Mouse (Mus musculus): ENCODE results near the gene Rrn3. TPM values are rescaled to one million over a fixed set of nuclear protein-coding genes. Genes with fewer than 3 reads are reported as not detected.
A peak's percentile ranks its signal among the peaks of the same experiment; 100 is the strongest.
"Not testable (repeated sequence)": the region's sequence is repeated elsewhere in the genome, so short reads cannot be mapped to it uniquely, and the experiment has no call there.

The Rrn3 gene
- 56.0 and 59.2 TPM in 2 replicates for polyA plus RNA-seq (2015; fragmentation: Nextera tagmentation; extraction: Ambion mirVana)

DNA sequence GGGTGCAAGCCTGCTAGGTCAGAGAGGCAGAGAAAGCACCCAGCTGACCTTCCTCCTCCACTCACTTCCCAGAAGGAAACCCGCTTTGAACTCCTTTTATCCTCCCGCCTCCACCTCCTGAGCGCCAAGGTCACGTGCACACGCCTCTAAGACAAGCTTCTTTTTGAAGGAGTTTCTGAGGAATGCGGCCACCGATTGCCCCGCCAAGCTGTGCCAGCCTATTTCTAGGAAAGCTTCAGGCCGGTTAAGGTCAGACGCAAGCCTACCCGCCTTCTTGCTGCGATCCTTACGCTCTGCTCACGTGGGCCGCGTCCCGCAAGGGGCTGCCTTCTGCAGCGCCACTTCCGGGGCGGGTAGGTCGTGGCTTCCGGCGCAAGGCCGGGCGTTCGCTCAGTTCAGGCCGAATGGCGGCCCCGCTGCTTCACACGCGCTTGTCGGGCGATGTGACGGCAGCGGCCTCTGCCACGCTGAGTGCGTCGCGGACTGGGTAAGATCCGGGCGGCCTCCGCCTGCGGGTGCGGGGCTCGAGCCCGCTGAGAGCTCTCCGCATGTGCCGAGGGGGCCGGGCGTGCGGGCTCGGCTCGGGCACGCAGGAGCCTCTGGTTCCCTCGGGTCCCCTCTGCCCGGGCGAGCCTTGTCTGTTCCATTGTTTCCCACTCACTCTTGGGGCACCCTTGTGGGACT lies at the start of gene Rrn3:
Gene Rrn3, plus strand, starts transcription at position 356 of the 684 bp plus-strand sequence.
- ATAC-seq (ENCODE audit: insufficient number of reproducible peaks, low FRiP score, low TSS enrichment, low read depth): peak; percentile 94
- WGBS: under 1% methylated on average over 56 of the region's 57 CpGs
- Histone ChIP-seq H3K27ac (peak within 1 kb of the TSS; percentile 85), H3K4me1 (peaks cover 19% of the 10 kb centered on the region), H3K9ac (peak within 1 kb of the TSS; percentile 95), H3K4me3 (peak within 1 kb of the TSS; percentile 83), H3K4me2 (peak within 1 kb of the TSS; percentile 54), H3K27me3 (no peaks in the 10 kb centered on the region), H3K9me3 (no peaks in the 10 kb centered on the region), H3K36me3 (peaks cover 17% of the 10 kb centered on the region)

DNA sequence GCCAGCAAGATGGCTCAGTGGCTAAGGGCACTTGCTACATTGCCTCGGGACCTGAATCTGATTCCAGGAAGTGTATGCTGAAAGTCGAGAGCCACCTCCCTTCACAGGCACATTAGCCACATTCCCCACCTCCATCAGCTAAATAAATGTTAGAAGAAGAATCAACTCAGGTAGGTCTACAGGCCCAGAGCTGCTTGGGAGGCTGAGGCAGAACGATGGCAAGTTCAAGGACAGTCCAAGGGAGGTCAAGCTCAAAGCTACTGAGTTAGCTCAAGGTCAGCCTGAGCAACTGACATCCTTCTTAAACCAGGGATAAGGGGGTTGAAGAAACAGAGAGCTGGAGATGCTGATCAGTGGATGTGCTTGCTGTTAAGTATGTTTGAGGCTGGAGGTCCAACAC lies 47.7 kb upstream of the Rrn3 start:
- H3K36me3 ChIP-seq: no peaks in the 10 kb centered on the region
- ATAC-seq (ENCODE audit: insufficient number of reproducible peaks, low FRiP score, low TSS enrichment, low read depth): no peak
- H3K27me3 ChIP-seq: peaks cover 5% of the 10 kb centered on the region; the same call in 1 of the 2 replicates
- no peak overlapping the region for H3K4me2 ChIP-seq
- whole genome bisulfite sequencing: 67% methylated on average over 3 of the region's 3 CpGs
- no peak overlapping the region for H3K4me3 ChIP-seq
- no peaks in the 10 kb centered on the region for H3K9me3 ChIP-seq
- H3K27ac ChIP-seq: no peak overlapping the region
- peaks cover 5% of the 10 kb centered on the region; the same call in 1 of the 2 replicates for H3K4me1 ChIP-seq
- no peak overlapping the region for H3K9ac ChIP-seq

DNA sequence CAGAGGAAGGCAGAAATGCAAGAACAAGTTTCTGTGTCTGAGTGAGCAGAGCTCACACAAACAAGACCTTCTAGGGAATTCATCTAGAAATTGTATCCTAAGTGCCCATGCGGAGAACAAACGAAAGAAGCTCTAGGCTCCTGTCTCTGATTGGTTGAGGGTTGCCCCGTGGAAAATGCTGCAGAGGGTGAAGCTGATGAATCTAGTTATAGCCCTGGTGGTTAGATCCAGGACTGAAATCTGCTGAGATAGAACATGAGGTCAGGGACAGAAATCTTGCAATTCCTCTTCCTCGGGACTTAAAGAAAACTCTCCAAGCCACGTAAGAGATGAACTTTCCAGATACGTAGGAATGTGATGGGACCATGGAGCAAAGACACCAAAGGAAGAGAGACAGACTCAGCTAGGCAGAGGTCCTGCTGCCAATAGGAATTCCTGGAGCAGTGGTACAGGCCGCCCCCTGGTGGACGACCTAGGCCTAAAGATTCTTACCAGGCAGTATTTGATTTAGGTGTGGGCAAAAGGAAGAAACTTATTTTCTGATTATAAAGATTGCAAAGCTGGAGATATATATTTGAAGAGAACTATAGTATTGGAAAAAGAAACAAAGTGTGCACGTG lies 46.9 kb upstream of the Rrn3 start:
- Histone ChIP-seq H3K9me3 (no peaks in the 10 kb centered on the region), H3K36me3 (no peaks in the 10 kb centered on the region), H3K4me3 (no peak overlapping the region), H3K27ac (no peak overlapping the region), H3K27me3 (peaks cover 5% of the 10 kb centered on the region; the same call in 1 of the 2 replicates), H3K4me1 (peaks cover 5% of the 10 kb centered on the region; the same call in 1 of the 2 replicates), H3K4me2 (no peak overlapping the region), H3K9ac (no peak overlapping the region)
- WGBS: 28% methylated on average over 9 of the region's 9 CpGs
- no peak for ATAC-seq (ENCODE audit: insufficient number of reproducible peaks, low FRiP score, low TSS enrichment, low read depth)

DNA sequence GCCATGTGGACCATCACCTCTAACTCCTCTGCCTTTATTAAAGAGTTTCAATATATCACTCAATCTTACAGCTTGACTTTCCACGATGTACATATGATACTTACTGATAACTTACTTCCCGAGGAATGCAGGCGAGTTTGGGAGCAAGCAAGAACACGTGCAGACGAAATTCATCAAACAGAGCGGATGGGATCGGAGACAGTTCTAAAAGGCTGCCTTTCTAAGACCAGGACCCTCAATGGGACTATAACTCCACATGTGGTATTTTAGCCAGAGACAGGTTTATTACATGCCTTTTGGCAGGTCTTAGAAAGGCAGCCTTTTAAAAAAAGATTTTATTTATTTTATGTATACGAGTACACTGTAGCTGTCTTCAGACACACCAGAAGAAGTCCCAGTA lies 44.5 kb upstream of the Rrn3 start:
- WGBS: 39% methylated on average over 8 of the region's 8 CpGs
- Histone ChIP-seq H3K4me3 (no peak overlapping the region), H3K36me3 (no peaks in the 10 kb centered on the region), H3K27me3 (no peaks in the 10 kb centered on the region), H3K9me3 (no peaks in the 10 kb centered on the region), H3K9ac (no peak overlapping the region), H3K27ac (no peak overlapping the region), H3K4me2 (no peak overlapping the region), H3K4me1 (peaks cover 3% of the 10 kb centered on the region; the same call in 1 of the 2 replicates)
- ATAC-seq (ENCODE audit: insufficient number of reproducible peaks, low FRiP score, low TSS enrichment, low read depth): no peak

DNA sequence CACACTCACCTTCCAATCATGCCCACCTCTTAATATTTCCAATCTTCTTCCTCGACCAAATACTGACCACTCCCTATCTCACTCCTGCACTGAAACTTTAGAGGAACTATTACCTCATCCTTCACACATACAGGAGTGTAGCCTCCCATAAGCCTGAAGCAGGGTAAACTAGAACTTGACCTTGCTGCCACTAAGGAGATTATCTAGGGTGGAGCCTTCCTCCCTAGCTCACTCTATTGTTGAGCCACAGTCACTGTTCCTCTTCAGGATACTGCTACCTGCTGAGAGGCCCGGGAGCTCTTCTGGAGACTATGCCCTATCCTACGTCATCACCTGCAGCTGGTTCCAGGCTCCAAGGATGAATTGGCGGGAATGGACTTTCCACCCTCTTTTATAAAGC lies 41.5 kb upstream of the Rrn3 start:
- not testable (repeated sequence) for H3K4me1 ChIP-seq; H3K9ac ChIP-seq; H3K9me3 ChIP-seq; H3K36me3 ChIP-seq; H3K27me3 ChIP-seq; H3K4me3 ChIP-seq; H3K27ac ChIP-seq; H3K4me2 ChIP-seq; ATAC-seq (ENCODE audit: insufficient number of reproducible peaks, low FRiP score, low TSS enrichment, low read depth)
- WGBS: 69% methylated on average over 4 of the region's 4 CpGs

DNA sequence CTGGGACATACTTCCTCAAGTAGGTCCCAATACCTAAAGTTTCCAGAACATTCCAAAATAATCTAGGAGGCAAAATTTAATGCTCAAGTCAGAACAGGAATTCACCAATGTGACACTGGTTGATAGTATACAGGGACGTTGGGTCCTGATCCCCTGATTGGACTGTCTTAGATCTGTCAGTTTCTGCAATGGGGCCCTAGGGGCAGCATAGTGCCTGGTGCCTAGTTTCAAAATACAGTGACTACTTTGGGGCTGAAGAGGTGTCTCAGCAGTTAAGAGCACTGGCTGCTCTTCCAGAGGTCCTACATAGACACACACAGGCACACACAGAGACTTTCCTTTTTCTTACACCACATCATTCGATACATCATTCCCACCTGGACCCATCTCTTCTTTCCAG lies 39.7 kb upstream of the Rrn3 start:
- Histone ChIP-seq H3K4me2 (no peak overlapping the region), H3K27ac (no peak overlapping the region), H3K27me3 (no peaks in the 10 kb centered on the region), H3K4me1 (peaks cover under 1% of the 10 kb centered on the region; the same call in 1 of the 2 replicates), H3K9ac (no peak overlapping the region), H3K36me3 (no peaks in the 10 kb centered on the region), H3K9me3 (no peaks in the 10 kb centered on the region), H3K4me3 (no peak overlapping the region)
- WGBS: 65% methylated on average over 2 of the region's 2 CpGs
- no peak for ATAC-seq (ENCODE audit: insufficient number of reproducible peaks, low FRiP score, low TSS enrichment, low read depth)

DNA sequence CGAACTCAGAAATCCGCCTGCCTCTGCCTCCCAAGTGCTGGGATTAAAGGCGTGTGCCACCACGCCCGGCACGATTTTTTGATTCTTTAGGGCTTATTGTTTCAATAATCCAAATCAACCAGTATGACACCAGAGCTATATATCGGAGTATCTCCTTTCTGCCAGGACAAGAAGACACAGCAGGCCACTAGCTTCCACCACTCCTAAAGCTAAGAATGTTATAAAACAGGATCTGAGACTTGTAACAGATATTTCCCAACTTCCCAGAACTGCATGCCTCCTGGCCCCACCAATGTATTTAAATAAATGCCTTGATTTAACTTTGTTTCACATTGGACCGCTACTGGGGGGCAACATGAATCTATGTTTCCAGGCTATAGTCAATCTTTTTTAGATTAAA lies 32.8 kb upstream of the Rrn3 start:
- no peak overlapping the region for H3K4me2 ChIP-seq
- H3K9me3 ChIP-seq: no peaks in the 10 kb centered on the region
- no peak overlapping the region for H3K27ac ChIP-seq
- no peaks in the 10 kb centered on the region for H3K27me3 ChIP-seq
- no peaks in the 10 kb centered on the region for H3K36me3 ChIP-seq
- no peak overlapping the region for H3K4me3 ChIP-seq
- H3K4me1 ChIP-seq: no peaks in the 10 kb centered on the region
- H3K9ac ChIP-seq: no peak overlapping the region
- 90% methylated on average over 8 of the region's 8 CpGs for WGBS
- no peak for ATAC-seq (ENCODE audit: insufficient number of reproducible peaks, low FRiP score, low TSS enrichment, low read depth)

DNA sequence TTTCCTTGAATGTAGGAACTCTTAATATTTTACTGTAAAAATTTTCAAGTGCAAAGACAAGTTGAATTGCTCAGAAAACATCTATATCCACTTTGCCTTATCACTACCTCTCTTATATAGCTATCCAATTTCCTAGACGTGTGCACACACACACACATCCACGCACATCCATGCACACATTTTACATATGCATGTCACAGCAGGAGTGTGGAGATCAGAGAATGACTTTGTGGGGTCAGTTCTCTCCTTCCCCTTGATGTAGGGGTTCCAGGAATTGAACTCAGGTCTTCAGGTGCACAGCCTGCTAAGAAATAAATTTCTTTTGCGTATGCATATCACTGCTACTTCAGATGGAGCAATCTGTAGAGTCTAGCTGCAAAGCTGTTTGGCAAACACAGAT lies 32.4 kb upstream of the Rrn3 start:
- Histone ChIP-seq H3K36me3 (no peaks in the 10 kb centered on the region), H3K4me3 (no peak overlapping the region), H3K4me1 (no peaks in the 10 kb centered on the region), H3K4me2 (no peak overlapping the region), H3K27ac (no peak overlapping the region), H3K9ac (no peak overlapping the region), H3K27me3 (no peaks in the 10 kb centered on the region), H3K9me3 (no peaks in the 10 kb centered on the region)
- 65% methylated on average over 3 of the region's 3 CpGs for WGBS
- no peak for ATAC-seq (ENCODE audit: insufficient number of reproducible peaks, low FRiP score, low TSS enrichment, low read depth)

DNA sequence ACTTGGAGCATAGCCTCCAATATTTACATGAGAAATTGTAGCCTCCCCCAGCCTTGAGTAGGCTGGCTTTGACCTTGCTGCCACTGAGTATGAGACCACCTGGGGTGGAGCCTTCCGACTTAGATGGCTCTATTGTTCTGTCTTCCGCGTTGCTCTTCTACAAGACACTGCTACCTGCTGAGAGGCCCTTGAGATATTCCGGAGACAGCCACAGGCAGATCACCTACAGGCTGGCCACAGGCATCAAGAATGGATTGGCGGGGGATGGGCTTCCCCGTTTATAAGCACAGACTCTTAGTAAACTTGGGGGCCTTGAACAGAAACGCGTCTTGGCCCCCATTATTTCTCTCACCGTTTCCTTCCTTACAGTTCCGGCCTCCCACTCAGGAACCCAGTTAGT lies 31.7 kb upstream of the Rrn3 start:
- not testable (repeated sequence) for H3K4me1 ChIP-seq; H3K4me3 ChIP-seq; H3K9ac ChIP-seq; H3K4me2 ChIP-seq; ATAC-seq (ENCODE audit: insufficient number of reproducible peaks, low FRiP score, low TSS enrichment, low read depth); H3K9me3 ChIP-seq; H3K27me3 ChIP-seq; H3K36me3 ChIP-seq; H3K27ac ChIP-seq
- WGBS: 31% methylated on average over 10 of the region's 10 CpGs

DNA sequence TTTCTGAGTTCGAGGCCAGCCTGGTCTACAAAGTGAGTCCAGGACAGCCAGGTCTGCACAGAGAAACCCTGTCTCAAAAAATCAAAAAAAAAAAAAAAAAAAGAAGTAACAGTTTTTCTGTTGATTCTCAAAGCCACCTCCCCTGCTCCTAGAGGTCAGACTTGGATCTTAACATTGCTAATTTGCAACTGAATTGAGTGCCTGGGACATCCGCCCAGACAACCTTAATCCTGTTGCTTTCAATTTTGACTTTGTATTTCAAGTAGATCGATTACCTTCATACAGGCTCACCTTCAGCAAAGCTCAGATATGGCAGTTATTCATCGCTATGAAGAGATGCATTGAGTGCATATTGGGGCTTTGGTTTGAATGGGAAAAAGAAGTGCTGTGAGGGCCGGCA lies 31.2 kb upstream of the Rrn3 start:
- H3K27ac ChIP-seq: no peak overlapping the region

DNA sequence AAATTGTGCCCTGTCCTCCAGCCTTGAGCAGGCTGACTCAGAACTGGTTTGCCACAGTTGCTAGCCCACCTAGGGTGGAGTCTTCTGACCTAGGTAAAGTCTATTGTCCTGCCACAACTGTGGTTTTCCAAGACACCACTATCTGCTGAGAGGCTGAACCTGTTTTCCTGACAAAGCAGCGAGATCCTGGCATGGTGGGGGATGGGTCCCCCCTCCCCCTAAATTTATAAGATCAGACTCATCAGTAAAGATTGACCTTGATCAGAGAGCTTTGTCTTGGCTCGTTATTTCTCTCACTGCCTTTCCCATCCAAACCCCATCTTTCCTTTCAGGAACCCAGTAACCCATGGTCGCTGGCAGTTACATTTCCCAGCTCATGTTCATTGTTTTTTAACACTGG lies 30.5 kb upstream of the Rrn3 start:
- Histone ChIP-seq H3K27me3 (no peaks in the 10 kb centered on the region), H3K9ac (no peak overlapping the region), H3K27ac (no peak overlapping the region), H3K4me2 (no peak overlapping the region), H3K4me3 (no peak overlapping the region), H3K9me3 (no peaks in the 10 kb centered on the region), H3K4me1 (no peaks in the 10 kb centered on the region), H3K36me3 (no peaks in the 10 kb centered on the region)
- 60% methylated on average over 3 of the region's 3 CpGs for WGBS
- no peak for ATAC-seq (ENCODE audit: insufficient number of reproducible peaks, low FRiP score, low TSS enrichment, low read depth)

More for the DNA sequence above, 31.2 kb upstream of the Rrn3 start:
- no peaks in the 10 kb centered on the region for H3K27me3 ChIP-seq
- H3K9me3 ChIP-seq: no peaks in the 10 kb centered on the region
- no peak overlapping the region for H3K4me2 ChIP-seq
- no peak overlapping the region for H3K4me3 ChIP-seq
- H3K36me3 ChIP-seq: no peaks in the 10 kb centered on the region
- H3K4me1 ChIP-seq: no peaks in the 10 kb centered on the region
- no peak for ATAC-seq (ENCODE audit: insufficient number of reproducible peaks, low FRiP score, low TSS enrichment, low read depth)
- no peak overlapping the region for H3K9ac ChIP-seq
- WGBS: 61% methylated on average over 5 of the region's 5 CpGs

DNA sequence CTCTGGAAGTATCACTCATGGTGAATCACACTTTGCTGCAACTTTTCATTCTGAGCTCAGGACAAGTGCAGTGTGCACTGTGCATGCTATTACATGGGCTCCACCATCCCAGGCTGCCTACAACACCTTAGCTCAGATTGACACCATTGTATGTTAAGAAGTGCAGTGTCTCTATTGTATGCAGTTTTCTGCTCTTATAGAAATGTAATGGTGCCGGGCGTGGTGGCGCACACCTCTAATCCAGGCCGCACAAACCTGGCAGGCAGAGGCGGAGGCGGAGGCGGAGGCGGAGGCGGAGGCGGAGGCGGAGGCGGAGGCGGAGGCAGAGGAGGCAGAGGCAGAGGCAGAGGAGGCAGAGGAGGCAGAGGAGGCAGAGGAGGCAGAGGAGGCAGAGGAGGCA lies 29.9 kb upstream of the Rrn3 start:
- Histone ChIP-seq H3K36me3 (no peaks in the 10 kb centered on the region), H3K9ac (no peak overlapping the region), H3K4me2 (no peak overlapping the region), H3K4me3 (no peak overlapping the region), H3K27ac (no peak overlapping the region), H3K27me3 (no peaks in the 10 kb centered on the region), H3K4me1 (no peaks in the 10 kb centered on the region), H3K9me3 (no peaks in the 10 kb centered on the region)
- WGBS: 90% methylated on average over 11 of the region's 13 CpGs
- no peak for ATAC-seq (ENCODE audit: insufficient number of reproducible peaks, low FRiP score, low TSS enrichment, low read depth)
